Mouse (Mus musculus) kidney, postnatal 0 days (tissue): ENCODE results near the gene Papss1. TPM values are rescaled to one million over a fixed set of nuclear protein-coding genes. Genes with fewer than 3 reads are reported as not detected.
A peak's percentile ranks its signal among the peaks of the same experiment; 100 is the strongest.

Source experiments
- ATAC-seq: fragments of 200-750 bp; cut with Nextera tagmentation; replicated peaks from 2 replicates; pipeline ENCODE4 v1.8.0; 2017; ENCODE audit warnings: low read depth, moderate number of reproducible peaks, moderate TSS enrichment, moderate library complexity; ENCODE audit not compliant: low FRiP score
- DNase-seq: peaks from one replicate; pipeline ENCODE4 v3.0.0-alpha.2; 2016; ENCODE audit warnings: low spot score
- H3K27ac ChIP-seq: fragments of 300-500 bp; sonication (generic); 2 replicates; pipeline ENCODE4 v1.5.1; 2014; ENCODE audit warnings: mild to moderate bottlenecking
- H3K27me3 ChIP-seq: fragments of 300-500 bp; sonication (generic); 2 replicates; pipeline ENCODE4 v1.6.1; 2014; ENCODE audit warnings: low read length, mixed read lengths; ENCODE audit not compliant: insufficient read depth
- H3K36me3 ChIP-seq: fragments of 300-500 bp; sonication (generic); 2 replicates; pipeline ENCODE4 v1.6.1; 2014; ENCODE audit warnings: low read length, mixed read lengths; ENCODE audit not compliant: insufficient read depth
- H3K4me1 ChIP-seq: fragments of 300-500 bp; sonication (generic); replicated peaks from 2 replicates; pipeline ENCODE4 v1.6.1; 2014; ENCODE audit warnings: antibody characterized with exemption, low read length, mixed read lengths; ENCODE audit not compliant: insufficient read depth
- H3K4me2 ChIP-seq: fragments of 300-500 bp; sonication (generic); 2 replicates; pipeline ENCODE4 v1.6.1; 2014; ENCODE audit warnings: mild to moderate bottlenecking, low read length, moderate library complexity, mixed read lengths
- H3K4me3 ChIP-seq: fragments of 300-500 bp; sonication (generic); replicated peaks from 2 replicates; pipeline ENCODE4 v1.5.1; 2014; ENCODE audit warnings: low read depth, low read length
- H3K9ac ChIP-seq: fragments of 300-500 bp; sonication (generic); 2 replicates; pipeline ENCODE4 v1.6.1; 2014; ENCODE audit warnings: low read depth, low read length
- H3K9me3 ChIP-seq: fragments of 300-500 bp; sonication (generic); replicated peaks from 2 replicates; pipeline ENCODE4 v1.6.1; 2016; ENCODE audit warnings: low read length, inconsistent platforms, mixed read lengths
- CTCF ChIP-seq: IDR thresholded peaks from 2 replicates; pipeline ENCODE4 v1.5.1; 2016; ENCODE audit warnings: antibody characterized with exemption, low read depth, mild to moderate bottlenecking, moderate library complexity
- WGBS: fragments of 180-500 bp; shearing (Covaris S2); extraction: QIAGEN DNeasy Blood & Tissue Kit; methylation state at CpG from one replicate; pipeline ENCODE4 v1.1.7; 2014; 5-methylcytosine and 5-hydroxymethylcytosine counted together
- polyA plus RNA-seq: library from polyadenylated mRNA; unstranded; fragments of >200 nt; fragmentation: Nextera tagmentation; extraction: Ambion mirVana; gene quantifications from 2 replicates; pipeline ENCODE4 v1.2.1, GENCODE M21; 2015

Papss1 gene
- polyA plus RNA-seq, 1 experiment from 2014 or later = 116 TPM

- H3K27ac ChIP-seq = no peak overlapping the region
- DNase-seq = peak; percentile 87
- no peaks in the 10 kb centered on the region for H3K27me3 ChIP-seq
- 33% methylated on average over 9 of the region's 9 CpGs for WGBS
- no peaks in the 10 kb centered on the region for H3K4me1 ChIP-seq
- no peak overlapping the region for H3K4me2 ChIP-seq
- no peaks in the 10 kb centered on the region for H3K9me3 ChIP-seq
- ATAC-seq = no peak
- peak; percentile 89 for TF ChIP-seq CTCF
- no peaks in the 10 kb centered on the region for H3K36me3 ChIP-seq
- no peak overlapping the region for H3K4me3 ChIP-seq
- H3K9ac ChIP-seq = no peak overlapping the region
Measured at GRCm38 (mm10) chr3:131552349-131553254, 12.0 kb upstream of the Papss1 start.

GRCm38 (mm10) chr3:131555771-131556170 is 8.8 kb upstream of the Papss1 start:
- DNase-seq (no peak), ATAC-seq (no peak)
- Histone ChIP-seq H3K27me3 (no peaks in the 10 kb centered on the region), H3K4me1 (no peaks in the 10 kb centered on the region), H3K4me3 (no peak overlapping the region), H3K9me3 (no peaks in the 10 kb centered on the region), H3K9ac (no peak overlapping the region), H3K4me2 (no peak overlapping the region), H3K36me3 (no peaks in the 10 kb centered on the region), H3K27ac (no peak overlapping the region)
- no peak for TF ChIP-seq CTCF

- Histone ChIP-seq H3K4me1 (peaks cover 12% of the 10 kb centered on the region; the same call in 1 of the 2 replicates), H3K36me3 (no peaks in the 10 kb centered on the region)
Measured at GRCm38 (mm10) chr3:131561591-131561990, 3.0 kb upstream of the Papss1 start.

GRCm38 (mm10) chr3:131565257-131565610 is 666 bp downstream of the Papss1 start:
- 2% methylated on average over 9 of the region's 9 CpGs for WGBS
- ATAC-seq (no peak), DNase-seq (peak; percentile 31)
- H3K27me3 ChIP-seq = no peaks in the 10 kb centered on the region
- H3K9ac ChIP-seq = peak overlapping the region; percentile 84
- peak overlapping the region; percentile 68 for H3K4me2 ChIP-seq
- no peak for TF ChIP-seq CTCF
- peak overlapping the region; percentile 82 for H3K4me3 ChIP-seq
- H3K36me3 ChIP-seq = 0 out of 2 replicates have a peak, but pooled peaks cover 3% of the 10 kb centered on the region
- H3K9me3 ChIP-seq = no peaks in the 10 kb centered on the region
- H3K4me1 ChIP-seq = peaks cover 12% of the 10 kb centered on the region; the same call in 1 of the 2 replicates
- peak overlapping the region; percentile 95 for H3K27ac ChIP-seq

More at GRCm38 (mm10) chr3:131561591-131561990, 3.0 kb upstream of the Papss1 start:
- DNase-seq (no peak), ATAC-seq (no peak)
- no peak overlapping the region for H3K4me3 ChIP-seq
- H3K27ac ChIP-seq = no peak overlapping the region
- H3K4me2 ChIP-seq = no peak overlapping the region
- no peaks in the 10 kb centered on the region for H3K9me3 ChIP-seq
- no peak for TF ChIP-seq CTCF
- no peak overlapping the region for H3K9ac ChIP-seq
- no peaks in the 10 kb centered on the region for H3K27me3 ChIP-seq

GRCm38 (mm10) chr3:131566281-131566680 is 1.7 kb downstream of the Papss1 start:
- 88% methylated on average over 2 of the region's 2 CpGs for WGBS
- H3K27ac ChIP-seq = no peak overlapping the region
- H3K4me3 ChIP-seq = peak overlapping the region; percentile 82; the same call in 1 of the 2 replicates
- ATAC-seq (no peak), DNase-seq (no peak)
- no peak for TF ChIP-seq CTCF
- peak overlapping the region; percentile 68 for H3K4me2 ChIP-seq
- H3K27me3 ChIP-seq = no peaks in the 10 kb centered on the region
- no peaks in the 10 kb centered on the region for H3K9me3 ChIP-seq
- H3K36me3 ChIP-seq = 0 out of 2 replicates have a peak, but pooled peaks cover 3% of the 10 kb centered on the region
- H3K4me1 ChIP-seq = peaks cover 12% of the 10 kb centered on the region; the same call in 1 of the 2 replicates
- no peak overlapping the region for H3K9ac ChIP-seq

- no peak for TF ChIP-seq CTCF
- 0 out of 2 replicates have a peak, but pooled peaks cover 3% of the 10 kb centered on the region for H3K36me3 ChIP-seq
- no peak overlapping the region for H3K4me2 ChIP-seq
- no peak overlapping the region for H3K27ac ChIP-seq
- 64% methylated on average over 1 of the region's 1 CpGs for WGBS
- DNase-seq (no peak), ATAC-seq (no peak)
- H3K9ac ChIP-seq = no peak overlapping the region
- no peaks in the 10 kb centered on the region for H3K27me3 ChIP-seq
- no peaks in the 10 kb centered on the region for H3K9me3 ChIP-seq
- no peak overlapping the region for H3K4me3 ChIP-seq
- peaks cover 15% of the 10 kb centered on the region; the same call in 1 of the 2 replicates for H3K4me1 ChIP-seq
Measured at GRCm38 (mm10) chr3:131570506-131570905, 5.9 kb downstream of the Papss1 start.
